Mouse (Mus musculus) stomach, embryonic 15.5 days (tissue): ENCODE measurements around the gene Kcnk4. TPM values are rescaled to one million over a fixed set of nuclear protein-coding genes. Genes with fewer than 3 reads are reported as not detected.

ENCODE experiments used
- ATAC-seq: fragments of 200-750 bp; cut with Nextera tagmentation; 2 replicates; pipeline ENCODE4 v1.8.0; 2017; ENCODE audit warnings: low read depth, moderate number of reproducible peaks, moderate TSS enrichment; ENCODE audit not compliant: insufficient read depth, low FRiP score
- H3K27ac ChIP-seq: fragments of 300-500 bp; sonication (generic); 2 replicates; pipeline ENCODE4 v1.5.1; 2015; ENCODE audit warnings: mild to moderate bottlenecking, inconsistent platforms
- H3K27me3 ChIP-seq: fragments of 300-500 bp; sonication (generic); replicated peaks from 2 replicates; pipeline ENCODE4 v1.6.1; 2015; ENCODE audit warnings: inconsistent platforms
- H3K36me3 ChIP-seq: fragments of 300-500 bp; sonication (generic); 2 replicates; pipeline ENCODE4 v1.6.1; 2015; ENCODE audit warnings: inconsistent platforms
- H3K4me1 ChIP-seq: fragments of 300-500 bp; sonication (generic); 2 replicates; pipeline ENCODE4 v1.6.1; 2015; ENCODE audit warnings: inconsistent platforms
- H3K4me2 ChIP-seq: fragments of 300-500 bp; sonication (generic); 2 replicates; pipeline ENCODE4 v1.6.1; 2015; ENCODE audit warnings: mild to moderate bottlenecking, inconsistent platforms
- H3K4me3 ChIP-seq: fragments of 300-500 bp; sonication (generic); replicated peaks from 2 replicates; pipeline ENCODE4 v1.5.1; 2015; ENCODE audit warnings: inconsistent platforms
- H3K9ac ChIP-seq: fragments of 300-500 bp; sonication (generic); 2 replicates; pipeline ENCODE4 v1.6.1; 2015; ENCODE audit warnings: inconsistent platforms
- H3K9me3 ChIP-seq: fragments of 300-500 bp; sonication (generic); 2 replicates; pipeline ENCODE4 v1.6.1; 2016; ENCODE audit warnings: inconsistent platforms
- WGBS: fragments of 180-500 bp; shearing (Covaris S2); methylation state at CpG from one replicate; pipeline ENCODE4 v1.1.7; 2015; 5-methylcytosine and 5-hydroxymethylcytosine counted together
- microRNA-seq: library from miRNA; unstranded; fragments of <30 nt; microRNA quantifications from one replicate; pipeline ENCODE4, GENCODE M21; 2016
- polyA plus RNA-seq: library from polyadenylated mRNA; unstranded; fragments of >200 nt; fragmentation: Nextera tagmentation; extraction: Ambion mirVana; gene quantifications from 2 replicates; pipeline ENCODE4 v1.2.1, GENCODE M21; 2015

Kcnk4 gene
- polyA plus RNA-seq, 1 experiment from 2014 or later: 0.86 TPM

DNA sequence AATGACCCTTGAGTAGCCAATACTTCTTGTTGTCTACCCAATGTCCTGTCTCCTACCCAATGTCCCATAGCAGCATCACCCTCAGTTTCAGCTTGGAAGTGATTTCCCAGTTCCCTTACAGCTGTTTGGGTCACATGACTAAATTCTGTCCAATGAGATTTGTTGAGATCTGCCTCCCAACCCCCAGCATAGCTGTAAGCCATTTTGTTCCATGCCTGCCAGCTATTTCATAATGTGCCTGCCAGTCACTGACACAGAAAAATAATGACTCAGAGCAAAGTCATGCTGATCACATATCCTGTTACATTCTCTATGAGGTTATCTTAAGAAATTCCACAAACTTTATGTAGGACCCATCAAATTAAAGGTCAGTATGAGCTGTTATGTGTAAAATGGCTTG lies 57.5 kb downstream of the Kcnk4 start:
- H3K27me3 ChIP-seq: no peaks in the 10 kb centered on the region
- H3K36me3 ChIP-seq: no peaks in the 10 kb centered on the region
- H3K27ac ChIP-seq: no peak overlapping the region
- H3K9me3 ChIP-seq: no peaks in the 10 kb centered on the region
- H3K9ac ChIP-seq: no peak overlapping the region
- peaks cover under 1% of the 10 kb centered on the region; the same call in 1 of the 2 replicates for H3K4me1 ChIP-seq
- H3K4me2 ChIP-seq: no peak overlapping the region
- H3K4me3 ChIP-seq: no peak overlapping the region
- no peak for ATAC-seq

DNA sequence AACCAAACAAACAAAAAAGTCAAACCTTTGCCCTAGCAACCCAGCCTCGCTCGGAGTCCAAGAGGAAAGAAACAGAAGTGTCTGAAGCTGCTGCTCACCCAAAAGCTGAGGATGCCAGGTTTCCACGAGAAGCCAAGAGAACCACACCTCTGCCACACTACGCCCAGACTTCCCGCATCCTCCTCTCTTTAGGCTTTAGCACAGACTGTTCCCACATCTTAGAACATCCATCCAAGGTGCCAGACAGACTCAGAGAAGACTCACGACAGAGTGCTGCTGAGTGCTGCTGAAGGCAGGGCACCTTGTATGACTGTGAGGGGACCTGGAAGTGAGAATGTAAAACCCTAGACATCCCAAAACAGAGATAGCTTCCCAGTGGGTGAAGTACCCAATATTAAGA lies 58.5 kb downstream of the Kcnk4 start:
- H3K27me3 ChIP-seq: no peaks in the 10 kb centered on the region
- no peak overlapping the region for H3K4me3 ChIP-seq
- H3K4me2 ChIP-seq: no peak overlapping the region
- no peak for ATAC-seq
- H3K4me1 ChIP-seq: peaks cover 3% of the 10 kb centered on the region; the same call in 1 of the 2 replicates
- H3K9me3 ChIP-seq: no peaks in the 10 kb centered on the region
- H3K27ac ChIP-seq: no peak overlapping the region
- no peak overlapping the region for H3K9ac ChIP-seq
- WGBS: 80% methylated on average over 6 of the region's 6 CpGs
- no peaks in the 10 kb centered on the region for H3K36me3 ChIP-seq

- peaks cover 3% of the 10 kb centered on the region; the same call in 1 of the 2 replicates for H3K4me1 ChIP-seq
- no peaks in the 10 kb centered on the region for H3K27me3 ChIP-seq
- H3K4me3 ChIP-seq: no peak overlapping the region
- H3K27ac ChIP-seq: no peak overlapping the region
- ATAC-seq: no peak
- no peak overlapping the region for H3K4me2 ChIP-seq
- H3K9me3 ChIP-seq: no peaks in the 10 kb centered on the region
- no peaks in the 10 kb centered on the region for H3K36me3 ChIP-seq
- WGBS: 73% methylated on average over 1 of the region's 1 CpGs
- H3K9ac ChIP-seq: no peak overlapping the region
Measured at GRCm38 (mm10) chr19:6874257-6874656, 60.1 kb downstream of the Kcnk4 start.

Small RNAs within 50 kb of the gene (microRNA-seq; reads per million reads assigned to microRNA genes)
- gene Mir6990: 1.2 reads per million

Other genes with a start within 250 kb of the Kcnk4 start
- gene Rps6ka4, start 93.9 kb downstream of the Kcnk4 start, polyA plus RNA-seq: 28.1 and 30.1 TPM in 2 replicates
- gene Ccdc88b, start 76.3 kb downstream of the Kcnk4 start, polyA plus RNA-seq: 1.7 and 1.9 TPM in 2 replicates
- gene Trmt112, start 24.8 kb downstream of the Kcnk4 start, polyA plus RNA-seq: 130 and 135 TPM in 2 replicates
- gene Prdx5, start 24.4 kb downstream of the Kcnk4 start, polyA plus RNA-seq: 228 and 279 TPM in 2 replicates
- gene Esrra, start 12.7 kb downstream of the Kcnk4 start, polyA plus RNA-seq: 17.1 and 18.8 TPM in 2 replicates
- gene Catsperz, start 9.1 kb downstream of the Kcnk4 start, polyA plus RNA-seq: 1.6 TPM in 2 replicates
- 71.6 and 75.8 TPM in 2 replicates for gene Bad, start 7.3 kb upstream of the Kcnk4 start, polyA plus RNA-seq
- gene Gpr137, start 8.0 kb upstream of the Kcnk4 start, polyA plus RNA-seq: 26.7 and 29.9 TPM in 2 replicates
- gene Ppp1r14b, start 40.5 kb upstream of the Kcnk4 start, polyA plus RNA-seq: 165 and 184 TPM in 2 replicates
- 81.3 and 92.2 TPM in 2 replicates for gene Plcb3, start 42.0 kb upstream of the Kcnk4 start, polyA plus RNA-seq
- gene Fkbp2, start 46.0 kb upstream of the Kcnk4 start, polyA plus RNA-seq: 156 and 163 TPM in 2 replicates
- 43.9 and 44.8 TPM in 2 replicates for gene Vegfb, start 53.1 kb upstream of the Kcnk4 start, polyA plus RNA-seq
- 26.4 and 28.2 TPM in 2 replicates for gene Dnajc4, start 58.1 kb upstream of the Kcnk4 start, polyA plus RNA-seq
- gene Nudt22, start 61.6 kb upstream of the Kcnk4 start, polyA plus RNA-seq: 21.1 and 24.9 TPM in 2 replicates
- 10.0 and 10.1 TPM in 2 replicates for gene Trpt1, start 61.6 kb upstream of the Kcnk4 start, polyA plus RNA-seq
- gene Fermt3, start 85.0 kb upstream of the Kcnk4 start, polyA plus RNA-seq: 14.0 and 16.2 TPM in 2 replicates
- gene Stip1, start 105.5 kb upstream of the Kcnk4 start, polyA plus RNA-seq: 185 and 219 TPM in 2 replicates
- gene Macrod1, start 122.3 kb upstream of the Kcnk4 start, polyA plus RNA-seq: 11.7 and 13.3 TPM in 2 replicates
- 3.5 and 4.2 TPM in 2 replicates for gene Flrt1, start 171.2 kb upstream of the Kcnk4 start, polyA plus RNA-seq